Mouse (Mus musculus) small intestine, adult 2 months (tissue): ENCODE measurements around the gene P2rx3. TPM values are rescaled to one million over a fixed set of nuclear protein-coding genes. Genes with fewer than 3 reads are reported as not detected.

Experiments
- H3K27ac ChIP-seq: fragments of 200-500 bp; 2 replicates; pipeline ENCODE4 v1.5.1; 2012; ENCODE audit warnings: low read depth, low read length, control low read depth, inconsistent platforms; ENCODE audit not compliant: insufficient read depth
- H3K27me3 ChIP-seq: fragments of 200-500 bp; 2 replicates; pipeline ENCODE4 v1.6.1; 2012; ENCODE audit warnings: mild to moderate bottlenecking, moderate library complexity, low read length, inconsistent platforms; ENCODE audit not compliant: control insufficient read depth, insufficient read depth
- H3K36me3 ChIP-seq: fragments of 200-500 bp; 2 replicates; pipeline ENCODE4 v1.6.1; 2012; ENCODE audit warnings: mild to moderate bottlenecking, low read length, control low read depth, inconsistent platforms; ENCODE audit not compliant: control insufficient read depth, insufficient read depth
- H3K4me1 ChIP-seq: fragments of 200-500 bp; 2 replicates; pipeline ENCODE4 v1.6.1; 2012; ENCODE audit warnings: low read length, inconsistent platforms, mixed read lengths; ENCODE audit not compliant: control insufficient read depth, insufficient read depth, insufficient read length
- H3K4me3 ChIP-seq: fragments of 200-500 bp; 2 replicates; pipeline ENCODE4 v1.5.1; 2012; ENCODE audit warnings: low read depth, mild to moderate bottlenecking, control low read depth, inconsistent platforms, low read length, moderate library complexity
- CTCF ChIP-seq: fragments of 200-500 bp; IDR thresholded peaks from 2 replicates; pipeline ENCODE4 v1.5.1; 2012; ENCODE audit warnings: low read depth, mild to moderate bottlenecking, control low read depth, inconsistent platforms, low read length, moderate library complexity, mixed read lengths; ENCODE audit not compliant: insufficient replicate concordance, insufficient read length; ENCODE audit errors: extremely low read depth
- POLR2A ChIP-seq: fragments of 200-500 bp; IDR thresholded peaks from 2 replicates; pipeline ENCODE4 v1.6.1; 2012; ENCODE audit warnings: low read depth, mild to moderate bottlenecking, control low read depth, inconsistent platforms, low read length, moderate library complexity
- WGBS: fragments of 180-500 bp; shearing (Covaris S2); methylation state at CpG from one replicate; pipeline ENCODE4 v1.1.7; 2018; 5-methylcytosine and 5-hydroxymethylcytosine counted together
- polyA plus RNA-seq: library from polyadenylated mRNA; depleted of rRNA; stranded (reverse); fragments of >200 nt; gene quantifications from 2 replicates; pipeline ENCODE4 v1.2.3, GENCODE M21; 2012

P2rx3 gene
- polyA plus RNA-seq, 1 experiment: 0.16 TPM

DNA sequence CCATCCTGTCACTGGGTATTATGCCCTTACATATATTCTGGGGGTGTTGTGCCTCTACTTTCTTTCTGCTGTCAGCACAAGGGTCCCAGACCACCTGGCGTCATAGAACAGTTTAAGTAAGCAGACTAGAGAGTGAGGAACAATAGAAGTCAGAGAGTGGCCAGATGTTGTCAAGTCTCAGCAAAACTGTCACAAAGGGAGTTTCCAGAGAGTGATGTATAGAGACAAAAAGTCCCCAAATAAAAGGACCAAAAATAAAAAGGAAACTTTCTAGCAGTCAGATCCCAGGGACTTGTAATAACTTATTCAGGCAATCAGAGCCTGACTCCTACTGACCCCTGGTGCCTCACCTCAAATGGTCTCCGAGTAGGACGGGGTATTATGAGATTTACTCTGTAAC lies 75.4 kb downstream of the P2rx3 start:
- Histone ChIP-seq H3K27ac (peak overlapping the region; percentile 45; the same call in 1 of the 2 replicates), H3K4me3 (no peak overlapping the region), H3K4me1 (peaks cover 2% of the 10 kb centered on the region), H3K36me3 (no peaks in the 10 kb centered on the region), H3K27me3 (no peaks in the 10 kb centered on the region)
- WGBS: 89% methylated on average over 3 of the region's 3 CpGs
- no peak for TF ChIP-seq POLR2A
- TF ChIP-seq CTCF: no peak

DNA sequence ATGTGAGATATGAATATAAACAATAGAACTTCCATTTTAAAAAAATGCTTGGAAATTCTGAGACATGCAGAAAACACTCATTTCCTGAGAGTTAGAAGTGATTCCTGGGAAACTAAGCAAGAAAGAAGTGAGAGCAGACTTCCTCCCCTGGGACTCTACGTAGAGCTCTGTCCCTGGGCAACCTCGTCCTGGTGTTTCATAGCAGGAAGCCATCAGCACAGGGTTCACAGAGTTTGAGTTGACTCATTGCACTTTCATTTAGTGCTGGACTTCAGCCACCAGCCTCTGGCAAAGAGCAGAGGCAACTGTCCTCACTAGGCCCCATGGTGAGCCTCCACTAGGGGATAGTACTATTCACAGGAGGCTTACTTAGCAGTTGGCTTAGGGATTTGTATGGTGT lies 76.0 kb downstream of the P2rx3 start:
- TF ChIP-seq CTCF (no peak), POLR2A (no peak)
- Histone ChIP-seq H3K27me3 (no peaks in the 10 kb centered on the region), H3K4me1 (peaks cover 2% of the 10 kb centered on the region), H3K4me3 (no peak overlapping the region), H3K36me3 (no peaks in the 10 kb centered on the region), H3K27ac (no peak overlapping the region)
- WGBS: 6% methylated on average over 2 of the region's 2 CpGs

- Histone ChIP-seq H3K4me3 (no peak overlapping the region), H3K27ac (no peak overlapping the region), H3K4me1 (peaks cover 2% of the 10 kb centered on the region), H3K27me3 (no peaks in the 10 kb centered on the region), H3K36me3 (no peaks in the 10 kb centered on the region)
- TF ChIP-seq POLR2A: no peak
- no peak for TF ChIP-seq CTCF
- 75% methylated on average over 11 of the region's 11 CpGs for WGBS
Measured at GRCm38 (mm10) chr2:84958588-84959264, 78.5 kb downstream of the P2rx3 start.

GRCm38 (mm10) chr2:84956274-84956673 lies 81.0 kb downstream of the P2rx3 start:
- TF ChIP-seq CTCF: peak; percentile 98
- TF ChIP-seq POLR2A: no peak
- 56% methylated on average over 5 of the region's 5 CpGs for WGBS
- H3K36me3 ChIP-seq: no peaks in the 10 kb centered on the region
- H3K27me3 ChIP-seq: no peaks in the 10 kb centered on the region
- H3K27ac ChIP-seq: no peak overlapping the region
- H3K4me1 ChIP-seq: no peaks in the 10 kb centered on the region
- H3K4me3 ChIP-seq: no peak overlapping the region

GRCm38 (mm10) chr2:84955435-84955834 lies 81.8 kb downstream of the P2rx3 start:
- no peaks in the 10 kb centered on the region for H3K27me3 ChIP-seq
- WGBS: 85% methylated on average over 9 of the region's 9 CpGs
- no peak overlapping the region for H3K4me3 ChIP-seq
- H3K36me3 ChIP-seq: no peaks in the 10 kb centered on the region
- H3K27ac ChIP-seq: no peak overlapping the region
- no peaks in the 10 kb centered on the region for H3K4me1 ChIP-seq
- no peak for TF ChIP-seq POLR2A
- no peak for TF ChIP-seq CTCF

DNA sequence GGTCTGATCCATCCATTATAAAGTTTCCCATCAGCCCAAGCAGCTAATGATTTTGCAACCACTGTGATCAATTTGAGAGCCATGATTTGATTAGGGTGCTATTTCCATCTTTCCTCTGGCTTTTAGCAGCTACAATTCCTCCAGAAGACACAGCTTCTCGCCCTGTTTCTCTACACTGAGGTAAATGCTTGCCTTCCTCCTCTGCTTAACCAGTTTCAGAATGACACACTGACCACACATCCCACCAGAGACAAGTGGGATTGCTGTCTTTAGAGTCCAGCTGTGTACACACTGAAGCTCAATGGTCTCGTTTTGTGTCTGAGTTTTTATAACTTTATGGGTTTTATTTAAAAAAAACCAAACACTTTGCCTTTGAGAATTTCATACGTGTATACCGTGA lies 84.6 kb downstream of the P2rx3 start:
- no peaks in the 10 kb centered on the region for H3K4me1 ChIP-seq
- no peak for TF ChIP-seq POLR2A
- no peak for TF ChIP-seq CTCF
- H3K36me3 ChIP-seq: no peaks in the 10 kb centered on the region; the same call in 1 of the 2 replicates
- H3K4me3 ChIP-seq: no peak overlapping the region
- no peaks in the 10 kb centered on the region for H3K27me3 ChIP-seq
- no peak overlapping the region for H3K27ac ChIP-seq
- WGBS: 35% methylated on average over 4 of the region's 4 CpGs

DNA sequence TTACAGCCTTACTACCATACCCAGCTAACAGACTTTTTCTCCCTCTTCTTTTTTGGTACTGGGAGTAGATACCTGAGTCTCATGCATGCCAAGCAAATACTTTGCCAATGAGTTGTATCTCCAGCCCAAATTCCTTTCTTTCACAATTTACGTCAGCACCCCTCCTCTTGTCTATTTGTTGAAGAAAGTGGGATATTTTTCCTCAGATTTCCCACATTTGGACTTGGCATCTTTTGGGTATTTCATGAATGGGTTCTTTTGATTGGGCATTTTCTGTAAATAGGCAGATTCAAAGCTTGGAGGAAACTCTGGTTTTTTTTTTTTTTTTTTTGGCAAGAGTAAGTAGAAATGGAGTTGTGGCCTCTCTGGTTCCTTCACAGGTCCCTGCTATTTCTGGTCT lies 85.0 kb downstream of the P2rx3 start:
- Histone ChIP-seq H3K27ac (no peak overlapping the region), H3K4me1 (no peaks in the 10 kb centered on the region), H3K4me3 (no peak overlapping the region), H3K27me3 (no peaks in the 10 kb centered on the region), H3K36me3 (no peaks in the 10 kb centered on the region; the same call in 1 of the 2 replicates)
- no peak for TF ChIP-seq POLR2A
- TF ChIP-seq CTCF: no peak
- 80% methylated on average over 1 of the region's 1 CpGs for WGBS
